Mouse (Mus musculus) thymus, postnatal 4 days (tissue): ENCODE measurements around the gene Zbed5.
"Not testable (repeated sequence)": the region's sequence is repeated elsewhere in the genome, so short reads cannot be mapped to it uniquely, and the experiment has no call there.

ENCODE experiments used
- DNase-seq: peaks from one replicate; pipeline ENCODE4 v3.0.0; 2021

The Zbed5 gene

DNA sequence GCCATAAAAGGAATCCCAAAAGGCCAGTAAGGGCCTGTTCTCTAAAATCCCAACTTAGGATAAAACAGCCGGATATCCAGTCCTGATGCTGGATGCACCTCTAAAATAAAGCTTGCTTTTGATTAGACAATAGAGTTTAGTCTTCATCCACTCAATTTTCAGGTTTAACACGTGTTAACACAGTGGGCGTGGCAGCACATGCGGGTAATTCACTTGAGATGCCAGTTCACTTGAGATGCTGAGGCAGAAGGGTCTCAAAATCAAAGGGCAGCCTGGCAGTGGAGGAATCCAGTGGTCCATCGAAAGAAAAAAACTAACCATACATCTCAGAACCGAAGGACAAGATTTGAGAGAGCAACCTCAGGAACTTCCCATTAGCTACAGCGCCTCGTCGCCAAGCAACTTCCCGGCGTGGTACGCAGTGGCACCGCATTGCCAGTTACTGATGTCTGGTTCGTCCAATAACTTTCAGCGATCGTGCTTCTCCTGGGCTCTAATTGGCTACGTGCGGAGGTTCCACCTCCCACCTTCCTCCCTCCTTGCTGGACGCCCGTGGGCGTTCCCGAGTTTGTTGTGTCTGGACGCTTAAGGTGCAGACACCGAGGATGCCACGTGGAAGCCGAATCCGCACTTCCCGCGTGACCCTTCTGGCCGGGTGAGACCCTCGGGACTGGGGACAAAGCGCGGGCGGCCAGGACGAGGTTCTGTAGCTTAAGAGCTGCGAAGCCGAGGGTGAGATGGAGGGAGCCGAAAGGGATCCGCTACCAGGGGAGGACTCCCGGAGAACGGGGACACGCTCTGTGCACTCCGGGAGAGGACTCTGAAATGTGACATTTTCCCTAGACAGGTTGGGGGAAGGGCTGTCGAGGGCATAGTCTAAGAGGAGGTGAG is at the start of gene Zbed5:
Gene Zbed5, plus strand, starts transcription at position 526 of the 891 bp plus-strand sequence.
- peak; percentile 79 for DNase-seq

DNA sequence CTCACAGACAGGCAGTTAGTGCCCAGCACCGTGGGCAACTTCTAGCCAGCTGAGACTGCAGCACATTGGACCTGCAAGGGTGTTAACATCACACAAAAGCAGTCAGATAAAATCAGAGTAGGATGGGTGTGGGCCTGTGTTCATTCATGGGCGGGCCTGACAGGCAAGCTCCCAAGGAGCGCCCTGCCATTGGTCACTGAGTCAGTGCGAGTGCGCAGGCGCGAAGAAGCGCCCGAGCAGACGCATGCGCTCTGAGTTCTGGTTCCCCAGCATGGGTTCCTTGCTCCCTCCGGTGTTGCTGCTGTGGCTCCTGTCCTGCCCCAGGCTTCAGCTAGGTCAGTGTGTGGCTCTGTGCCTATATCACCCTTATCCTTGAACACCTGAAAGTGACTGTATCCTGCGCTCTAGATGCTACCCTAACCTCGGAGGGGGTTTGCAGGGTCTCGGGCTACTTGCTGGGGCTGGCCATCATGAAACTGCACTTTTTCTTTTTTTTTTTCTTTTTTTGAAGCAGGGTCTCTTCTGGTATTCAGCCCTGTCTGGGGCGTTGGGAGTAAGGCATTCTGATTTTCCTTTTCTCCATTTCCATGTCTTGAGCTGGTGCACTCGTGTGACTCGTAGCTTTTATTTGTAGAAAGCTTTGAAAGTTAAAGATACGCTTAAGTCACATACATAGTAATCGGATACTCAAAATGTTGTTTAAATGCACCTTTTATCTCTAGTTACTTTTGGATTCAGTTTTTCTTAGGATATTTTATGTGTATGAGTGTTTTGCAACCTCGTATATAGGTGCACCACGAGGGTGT is 48.6 kb upstream of the Zbed5 start, which contains the start of gene Sumf2:
Gene Sumf2, plus strand, starts transcription at position 235 of the 806 bp plus-strand sequence.
- DNase-seq, result peak; percentile 96

DNA sequence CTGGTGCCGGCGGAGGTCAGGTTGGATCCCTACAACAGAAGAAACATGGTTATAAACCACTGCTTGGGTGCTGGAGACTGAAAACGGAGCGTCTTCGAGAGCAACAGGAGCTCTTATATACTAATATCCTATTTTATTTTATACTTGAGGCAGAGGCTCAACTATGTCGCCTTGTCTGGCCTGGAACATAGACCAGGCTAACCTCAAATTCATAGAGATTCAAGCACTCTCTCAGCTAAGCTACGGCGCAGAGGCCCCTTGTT is 48.0 kb upstream of the Zbed5 start:
- DNase-seq, result peak; percentile 21

DNA sequence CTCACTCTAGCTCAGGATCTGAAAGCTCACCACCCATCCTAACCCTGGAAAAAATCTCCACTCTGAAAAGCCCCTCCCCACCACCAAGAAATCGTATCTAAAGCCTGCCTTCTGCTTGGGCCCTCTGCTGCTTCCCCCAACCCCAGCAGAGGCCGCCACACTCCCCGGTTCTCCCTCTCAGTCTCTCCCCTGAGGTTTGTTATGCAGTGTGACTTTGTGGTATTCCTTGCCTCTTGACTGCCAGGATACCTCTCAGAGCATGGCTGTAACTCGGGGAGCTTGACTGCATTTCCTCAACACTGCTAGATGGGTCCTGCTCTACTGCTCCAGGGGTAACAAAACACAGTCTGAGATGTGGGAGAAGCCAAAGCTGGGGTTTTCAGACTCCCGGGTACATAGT is 40.4 kb upstream of the Zbed5 start:
- no peak for DNase-seq

DNA sequence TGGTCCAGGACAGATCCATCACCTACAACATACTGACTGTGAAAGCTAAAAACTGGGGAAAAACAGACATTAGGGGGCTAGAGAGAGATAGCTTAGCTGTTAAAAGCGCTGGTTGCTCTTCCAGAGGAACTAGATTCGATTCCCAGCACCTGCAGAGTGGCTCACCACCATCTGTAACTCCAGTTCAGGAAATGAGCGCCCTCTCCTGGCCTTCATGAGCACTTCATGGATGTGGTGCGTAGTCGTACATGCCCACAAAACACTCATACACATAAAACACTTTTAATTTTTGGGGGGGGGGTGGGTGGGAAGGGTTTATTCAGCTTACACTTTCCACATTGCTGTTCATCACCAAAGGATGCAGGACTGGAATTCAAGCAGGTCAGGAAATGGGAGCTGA is 39.1 kb upstream of the Zbed5 start:
- no peak for DNase-seq

DNA sequence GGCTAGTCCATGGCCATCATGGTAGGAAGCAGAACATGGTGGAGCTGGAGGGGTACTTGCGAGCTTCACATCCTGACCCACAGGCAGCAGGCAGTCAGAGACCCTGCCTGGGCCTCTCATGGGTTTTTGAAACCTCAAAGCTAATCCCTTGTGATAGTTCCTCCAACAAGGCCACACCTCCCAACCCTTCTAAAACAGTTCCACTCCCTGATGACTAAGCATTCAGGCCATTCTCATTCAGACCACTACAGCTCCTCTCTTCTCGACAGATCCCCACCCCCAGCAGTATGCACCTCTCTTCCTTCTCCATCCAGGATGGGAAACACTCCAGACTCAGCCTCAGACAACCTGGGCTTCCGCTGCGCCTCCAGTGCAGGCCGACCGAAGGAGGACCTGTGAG is 33.2 kb upstream of the Zbed5 start:
- no peak for DNase-seq

DNA sequence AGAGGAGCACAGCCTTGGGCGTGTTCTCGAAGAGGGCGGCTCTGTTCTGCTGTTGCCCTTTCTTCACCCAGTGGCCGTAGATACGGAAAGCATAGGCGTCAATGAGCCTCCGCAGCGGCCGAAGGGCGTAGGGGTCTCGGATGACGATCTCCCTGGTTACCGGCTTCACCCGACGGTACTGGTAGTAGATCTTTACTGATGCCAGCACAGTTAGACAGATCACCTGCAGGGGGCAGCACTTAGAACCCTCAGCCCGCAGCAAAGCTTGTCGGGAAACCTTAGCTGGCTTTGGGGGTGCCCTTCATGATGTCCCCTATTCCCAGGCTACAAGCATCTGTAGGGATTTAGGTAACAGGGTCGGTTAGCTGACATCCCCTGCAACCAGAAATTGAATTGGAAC is 31.1 kb upstream of the Zbed5 start:
- peak; percentile 77 for DNase-seq

DNA sequence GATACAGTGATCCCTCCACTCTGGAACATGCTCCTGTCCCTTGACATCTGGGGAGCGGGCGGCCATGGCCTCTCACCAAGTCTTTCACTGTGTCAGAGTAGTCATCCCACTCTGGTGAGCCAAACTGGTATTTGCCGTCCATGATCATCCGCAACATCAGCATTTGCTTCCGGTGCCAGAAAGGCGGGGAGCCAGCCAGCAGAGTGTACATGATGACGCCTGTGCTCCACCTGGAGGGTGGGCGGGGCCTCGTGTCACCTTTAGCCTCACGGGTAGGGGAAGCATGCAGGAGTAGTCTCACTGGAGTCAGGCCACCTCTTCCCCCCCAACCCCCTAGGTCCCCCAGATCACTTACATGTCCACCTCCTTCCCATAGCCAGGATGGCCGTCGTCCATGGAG is 29.7 kb upstream of the Zbed5 start:
- DNase-seq, result no peak

DNA sequence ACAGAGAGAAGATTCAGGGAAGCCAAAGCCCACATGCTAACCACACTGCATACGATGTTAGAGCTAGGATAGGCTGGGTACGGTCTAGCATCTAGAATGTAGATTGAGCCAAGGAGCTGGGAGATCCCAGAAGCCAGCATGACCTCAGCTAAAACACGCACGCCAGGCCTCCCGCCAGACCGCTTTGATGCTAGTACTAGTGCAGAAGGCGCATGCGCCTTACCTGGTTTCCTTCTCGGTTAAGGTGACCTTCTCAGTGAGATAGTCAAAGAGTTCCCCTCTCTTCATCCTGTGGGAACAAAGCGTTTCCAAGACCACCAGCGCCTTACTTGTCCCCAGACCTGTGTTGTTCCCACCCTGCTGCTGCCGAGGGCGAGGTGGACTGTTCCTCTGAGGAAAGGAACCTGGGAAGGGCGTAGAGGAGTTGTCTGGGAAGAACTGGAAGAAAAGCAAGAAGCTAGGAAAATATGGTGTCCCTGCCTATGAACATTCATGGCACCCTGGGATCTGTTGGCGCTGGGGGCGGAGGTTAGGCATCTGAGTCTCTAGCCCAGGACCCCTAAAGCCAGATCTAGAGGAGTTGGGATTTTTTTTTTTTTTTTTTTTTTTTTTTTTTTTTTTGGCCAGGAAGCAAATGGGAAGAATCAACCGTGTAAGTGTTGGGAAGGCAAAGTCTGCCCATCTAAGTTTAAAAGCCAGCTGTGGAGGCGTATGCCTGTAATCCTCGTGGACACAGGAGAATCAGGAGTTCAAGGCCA is 26.1 kb upstream of the Zbed5 start:
- no peak for DNase-seq

DNA sequence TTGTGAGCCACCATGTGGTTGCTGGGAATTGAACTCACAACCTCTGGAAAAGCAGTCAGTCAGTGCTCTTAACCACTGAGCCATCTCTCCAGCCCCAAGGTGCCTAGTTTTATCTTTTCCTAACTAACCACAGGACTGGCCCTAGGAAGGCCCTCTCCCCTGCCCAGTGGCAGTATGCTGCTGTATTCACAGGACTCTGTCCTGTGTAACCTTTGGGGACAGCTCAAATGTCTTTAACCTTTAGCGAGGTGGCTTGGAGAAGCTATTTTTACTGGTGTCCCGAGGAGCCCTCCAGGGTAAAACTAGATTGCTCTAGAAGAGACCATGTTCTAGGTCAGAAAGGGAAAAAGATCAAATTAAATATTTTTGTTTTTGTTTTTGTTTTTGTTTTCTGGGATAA is 24.3 kb upstream of the Zbed5 start:
- DNase-seq, result no peak

DNA sequence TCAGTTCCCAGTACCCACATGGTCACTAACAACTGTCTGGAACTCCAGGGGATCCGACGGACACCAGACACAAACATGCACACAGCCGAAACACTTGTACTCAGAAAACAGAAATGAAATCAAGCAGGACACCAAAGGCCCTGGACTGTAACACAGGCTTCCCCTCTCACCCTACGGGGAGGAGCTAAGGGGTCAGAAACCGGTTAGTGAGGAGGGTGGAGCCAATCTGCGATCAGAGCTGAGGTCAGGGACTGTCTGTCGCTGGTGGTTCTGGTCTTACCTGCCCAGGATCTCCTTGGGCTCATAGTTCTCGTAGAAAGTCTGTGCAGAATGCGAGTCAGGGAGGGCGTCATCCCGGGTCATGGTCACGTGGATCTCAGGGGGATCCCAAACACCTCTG is 21.6 kb upstream of the Zbed5 start:
- no peak for DNase-seq

DNA sequence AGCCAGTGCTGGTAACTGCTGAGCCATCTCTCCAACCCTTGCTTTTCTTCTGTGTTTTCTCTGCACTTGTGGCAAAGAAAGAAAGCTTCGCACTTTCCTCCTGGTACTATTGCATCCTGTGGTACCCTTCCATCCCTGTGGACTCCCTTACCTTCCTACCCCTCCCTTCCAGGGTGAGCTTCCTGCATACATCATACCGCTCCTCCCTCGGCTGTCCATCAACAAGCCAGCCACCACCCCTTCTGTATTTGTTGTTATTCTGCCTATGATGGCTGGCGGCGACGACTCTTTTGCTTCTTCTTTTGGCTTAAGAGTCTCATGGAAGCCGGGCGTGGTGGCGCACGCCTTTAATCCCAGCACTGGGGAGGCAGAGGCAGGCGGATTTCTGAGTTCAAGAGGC is 20.4 kb upstream of the Zbed5 start:
- no peak for DNase-seq

DNA sequence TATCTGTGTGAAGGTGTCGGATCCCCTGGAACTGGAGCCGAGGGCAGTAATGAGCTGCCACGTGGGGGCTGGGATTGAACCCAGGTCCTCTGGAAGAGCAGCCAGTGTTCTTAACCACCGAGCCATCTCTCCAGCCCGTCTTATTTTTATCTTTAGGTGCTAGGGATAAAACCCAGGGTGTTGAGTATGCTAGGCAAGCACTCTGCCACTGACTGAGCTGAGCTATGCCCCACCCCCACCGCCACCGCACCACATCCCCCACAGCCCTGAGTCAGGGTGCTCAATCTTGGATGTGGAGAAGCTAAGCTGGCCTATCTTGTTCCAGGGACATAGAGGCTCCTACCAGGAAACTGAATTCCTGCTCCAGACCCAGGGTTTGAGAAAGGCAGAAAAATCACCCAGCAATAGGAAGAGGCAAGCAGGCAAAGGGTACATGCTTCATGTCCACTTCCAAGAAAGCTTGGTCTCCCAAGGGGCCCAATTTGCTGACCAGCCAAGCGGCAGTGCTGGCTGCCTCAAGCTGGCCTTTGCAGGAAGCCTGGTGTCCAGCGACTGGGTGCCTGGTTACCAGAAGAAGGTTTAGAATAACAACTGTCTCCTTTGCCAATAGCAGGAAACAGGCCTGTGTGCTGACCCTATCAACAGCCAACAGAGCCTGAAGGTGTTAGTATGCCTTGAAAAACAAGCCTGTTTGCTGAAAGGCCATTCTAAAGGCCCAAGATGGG is 17.6 kb upstream of the Zbed5 start:
- DNase-seq, result no peak

DNA sequence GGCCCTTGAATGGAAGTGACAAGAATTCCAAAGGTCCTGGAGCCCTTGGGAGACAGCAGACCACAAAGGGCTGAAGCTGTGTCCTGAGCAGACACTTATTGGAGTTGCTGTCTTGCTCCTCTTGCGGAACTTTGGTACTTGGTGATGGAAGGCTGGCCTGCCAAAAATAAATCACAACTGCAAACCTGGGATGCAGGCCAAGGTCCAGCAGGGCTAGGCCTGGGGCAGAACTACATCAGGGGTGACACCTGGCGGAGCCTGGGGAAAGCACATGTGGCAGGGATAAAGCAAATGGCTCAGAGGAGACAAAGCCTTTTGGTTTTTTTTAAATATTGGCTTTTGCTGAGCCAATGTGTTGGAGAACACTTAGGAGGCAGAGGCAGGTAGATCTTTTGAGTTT is 16.6 kb upstream of the Zbed5 start:
- no peak for DNase-seq

DNA sequence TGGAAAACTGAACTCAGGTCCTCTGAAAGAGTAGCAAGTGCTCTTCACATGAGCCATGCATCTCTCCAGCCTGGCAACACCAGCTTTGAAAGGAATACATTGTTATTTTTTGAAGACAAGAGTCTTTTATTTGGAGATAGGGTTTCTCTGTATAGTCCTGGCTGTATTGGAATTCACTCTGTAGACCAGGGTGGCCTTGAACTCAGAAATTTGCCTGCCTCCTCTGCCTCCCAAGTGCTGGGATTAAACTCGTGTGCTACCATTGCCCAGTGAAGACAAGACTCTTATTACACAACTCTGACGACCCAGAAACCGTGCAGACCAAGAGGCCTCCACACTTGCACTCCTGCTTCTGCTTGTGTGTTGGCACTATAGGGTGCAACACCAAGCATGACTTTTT is 15.6 kb upstream of the Zbed5 start:
- no peak for DNase-seq

DNA sequence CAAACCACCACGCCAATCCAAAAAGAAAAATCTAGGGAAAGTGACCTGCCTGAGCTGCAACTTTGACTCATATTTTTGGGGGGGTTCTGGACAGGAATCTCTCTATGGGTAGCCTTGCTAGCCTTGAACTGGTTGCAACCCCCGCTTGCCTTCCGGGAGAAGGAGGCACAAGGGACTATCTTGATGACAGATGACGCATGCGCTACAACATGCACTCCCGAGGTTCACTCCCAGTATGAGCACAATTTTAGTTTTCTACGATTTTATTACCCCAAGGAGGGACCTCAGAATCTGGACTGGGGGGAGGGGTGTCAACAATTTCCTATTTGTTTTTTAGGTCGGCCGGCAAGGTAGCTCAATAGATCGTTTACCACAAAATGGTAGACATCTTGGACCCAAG is 9.3 kb upstream of the Zbed5 start:
- no peak for DNase-seq

DNA sequence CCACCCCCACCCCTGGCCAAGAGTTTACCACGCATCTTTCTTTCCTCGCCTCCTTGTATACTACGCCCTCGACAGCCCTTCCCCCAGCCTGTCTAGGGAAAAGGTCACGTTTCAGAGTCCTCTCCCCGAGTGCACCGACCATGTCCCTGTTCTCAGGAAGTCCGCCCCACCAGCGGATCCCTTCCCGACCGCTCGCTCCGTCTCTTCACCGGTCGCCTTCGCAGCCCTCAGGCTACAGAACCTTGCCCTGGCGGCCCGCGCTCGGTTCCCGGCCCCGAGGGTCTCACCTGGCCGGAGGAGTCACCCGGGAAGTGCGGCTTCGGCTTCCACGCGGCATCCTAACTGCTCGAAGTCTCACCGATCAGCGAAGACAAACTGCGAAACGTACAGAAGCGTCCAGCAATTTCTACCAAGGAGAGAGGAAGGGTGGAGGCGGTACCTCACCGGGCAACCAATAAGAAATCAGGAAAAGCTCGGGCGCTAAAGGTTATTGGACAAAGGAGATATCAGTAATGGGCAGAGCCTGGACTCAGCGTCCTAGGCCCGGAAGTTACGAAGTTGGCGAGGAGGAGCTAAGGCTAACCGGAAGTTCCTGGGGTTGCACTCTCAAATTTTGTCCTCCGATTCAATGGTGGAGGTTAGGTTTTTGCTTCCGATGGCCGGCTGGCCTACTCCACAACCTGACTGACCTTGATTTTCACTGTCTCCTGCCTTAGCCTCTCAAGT is 8.4 kb upstream of the Zbed5 start, which contains the start of gene Chchd2:
Gene Chchd2, minus strand, starts transcription at position 560 of the 726 bp plus-strand sequence.
- peak; percentile 82 for DNase-seq

DNA sequence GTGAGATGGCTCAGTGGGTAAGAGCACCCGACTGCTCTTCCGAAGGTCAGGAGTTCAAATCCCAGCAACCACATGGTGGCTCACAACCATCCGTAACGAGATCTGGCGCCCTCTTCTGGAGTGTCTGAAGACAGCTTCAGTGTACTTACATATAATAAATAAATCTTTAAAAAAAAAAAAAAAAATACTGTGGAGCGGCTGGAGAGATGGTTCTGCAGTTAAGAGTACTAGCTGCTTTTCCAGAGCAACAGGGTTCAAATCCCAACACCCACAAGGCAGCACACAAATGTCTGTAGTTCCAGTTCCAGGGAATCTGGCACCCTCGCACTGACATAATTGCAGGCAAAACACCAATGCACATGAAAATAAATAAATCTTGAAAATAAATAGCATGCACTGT is 5.1 kb upstream of the Zbed5 start:
- DNase-seq, result not testable (repeated sequence)

DNA sequence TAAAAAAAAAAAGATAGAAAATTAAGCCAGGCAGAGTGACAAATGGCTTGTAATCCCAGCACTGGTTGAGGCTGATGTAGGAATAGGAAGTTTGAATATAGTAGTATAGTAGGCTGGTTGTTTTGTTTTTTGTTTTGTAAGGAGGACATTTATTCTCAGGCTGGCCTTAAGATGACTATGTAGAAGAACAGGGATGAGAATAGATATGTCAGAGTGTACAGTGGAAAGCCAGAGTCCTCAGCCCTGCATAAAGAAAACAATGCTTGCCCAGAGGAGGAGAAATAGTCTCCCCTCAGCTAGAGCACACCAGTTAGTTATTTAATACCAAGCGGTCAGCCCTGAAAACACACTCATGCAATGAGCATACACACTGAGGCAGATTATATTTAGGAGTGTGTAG is 2.9 kb downstream of the Zbed5 start, which contains the start of gene Phkg1:
Gene Phkg1, minus strand, starts transcription at position 101 of the 400 bp plus-strand sequence.
- no peak for DNase-seq

DNA sequence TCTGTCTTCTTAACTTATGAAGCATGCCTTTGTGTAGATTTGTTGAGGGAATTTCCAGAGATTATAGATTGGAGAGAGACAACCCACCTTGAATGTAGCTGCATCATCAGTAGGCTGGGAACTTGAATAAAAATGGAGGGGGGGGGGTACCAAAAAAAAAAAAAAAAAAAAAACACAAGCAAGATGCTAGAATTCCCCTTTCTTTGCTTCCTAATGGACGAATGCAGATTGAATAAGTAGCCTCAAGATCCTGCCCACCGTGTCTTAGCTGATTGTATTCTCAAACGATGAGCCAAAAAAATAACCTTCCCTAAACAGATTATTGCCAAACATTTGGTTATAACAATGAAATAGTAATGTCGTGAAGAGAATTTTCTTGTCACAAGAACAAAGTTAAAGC is 12.3 kb downstream of the Zbed5 start:
- no peak for DNase-seq

DNA sequence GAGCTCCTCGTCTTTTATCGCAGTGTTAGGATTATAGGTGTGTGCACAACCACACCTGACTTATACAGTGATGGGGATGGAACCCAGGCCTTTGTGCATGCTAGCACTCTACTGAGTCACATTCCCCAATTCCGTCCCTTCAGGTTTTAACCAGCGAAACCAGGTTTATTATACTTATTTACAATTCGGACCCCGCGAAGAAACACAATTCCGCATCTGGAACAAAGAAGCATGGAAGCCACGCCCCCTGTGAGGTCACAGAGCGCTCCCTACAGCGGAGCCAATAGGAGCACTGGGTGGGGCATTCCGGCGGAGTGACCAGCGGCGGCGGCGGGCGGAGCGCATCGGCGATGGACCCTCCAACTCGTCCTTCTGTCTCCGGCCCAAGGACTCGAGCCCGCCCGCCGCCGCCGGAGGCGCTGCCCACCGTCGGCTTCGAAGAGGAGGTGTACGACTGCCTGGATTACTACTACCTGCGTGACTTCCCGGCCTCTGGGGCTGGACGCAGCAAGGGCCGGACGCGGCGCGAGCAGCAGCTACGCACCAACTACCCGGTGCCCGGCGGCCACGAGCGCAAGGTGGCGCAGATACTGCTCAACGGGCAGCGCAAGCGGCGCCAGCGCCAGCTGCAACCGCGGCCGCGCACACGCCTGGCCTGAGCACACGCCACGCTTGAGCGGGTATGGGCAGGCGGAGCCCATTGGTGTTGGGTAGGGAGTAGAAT is 12.9 kb downstream of the Zbed5 start, which contains the start of gene Nupr1l:
Gene Nupr1l, plus strand, starts transcription at position 299 of the 724 bp plus-strand sequence.
- peak; percentile 88 for DNase-seq
